Mouse (Mus musculus): ENCODE measurements around the gene Mill1. TPM values are rescaled to one million over a fixed set of nuclear protein-coding genes. Genes with fewer than 3 reads are reported as not detected.

Gene Mill1
- polyA plus RNA-seq, 1 experiment from 2014 or later: not detected

Other genes with a start within 250 kb of the Mill1 start
- not detected in 2 replicates for gene Ceacam13, start 235.5 kb upstream of the Mill1 start, polyA plus RNA-seq (2014; fragmentation: Nextera tagmentation; extraction: Ambion mirVana)
- not detected in 2 replicates for gene Ceacam12, start 179.4 kb upstream of the Mill1 start, polyA plus RNA-seq (2014; fragmentation: Nextera tagmentation; extraction: Ambion mirVana)
- not detected in 2 replicates for gene Igfl3, start 68.9 kb upstream of the Mill1 start, polyA plus RNA-seq (2014; fragmentation: Nextera tagmentation; extraction: Ambion mirVana)
- gene Psg18, start 109.7 kb downstream of the Mill1 start, polyA plus RNA-seq (2014; fragmentation: Nextera tagmentation; extraction: Ambion mirVana): not detected in 2 replicates
- gene Psg28, start 186.7 kb downstream of the Mill1 start, polyA plus RNA-seq (2014; fragmentation: Nextera tagmentation; extraction: Ambion mirVana): not detected in 2 replicates
- gene Psg26, start 238.8 kb downstream of the Mill1 start, polyA plus RNA-seq (2014; fragmentation: Nextera tagmentation; extraction: Ambion mirVana): not detected in 2 replicates

Data from liver, embryonic 11.5 days (tissue).